Mouse (Mus musculus) MEL (cell line): ENCODE data around the gene Cdt1. TPM values are rescaled to one million over a fixed set of nuclear protein-coding genes. Genes with fewer than 3 reads are reported as not detected.

Experiments
- DNase-seq: peaks from one replicate; pipeline ENCODE4 v3.0.0; 2011; ENCODE audit warnings: low read depth, low spot score
- H3K27ac ChIP-seq: 2 replicates; pipeline ENCODE4 v1.5.1; 2012; ENCODE audit warnings: low read depth, mild to moderate bottlenecking, control low read depth, low read length, moderate library complexity; ENCODE audit not compliant: control insufficient read depth
- H3K27me3 ChIP-seq, 2 experiments: fragments of 150-350 bp in 1 of 2; sonication (generic) in 1 of 2; 2 replicates each; pipeline ENCODE4 v1.6.1; 2012; ENCODE audit warnings: low read length in 2 of 2, mild to moderate bottlenecking in 2 of 2, improper control_type of control experiment in 1 of 2, moderate library complexity in 1 of 2; ENCODE audit not compliant: insufficient read depth in 2 of 2, control insufficient read depth in 1 of 2
- H3K36me3 ChIP-seq, 2 experiments: 2 replicates each; pipeline ENCODE4 v1.6.1; 2012 to 2014; ENCODE audit warnings: low read length in 2 of 2, improper control_type of control experiment in 1 of 2, inconsistent platforms in 1 of 2, mild to moderate bottlenecking in 1 of 2; ENCODE audit not compliant: insufficient read depth in 2 of 2, control insufficient read depth in 1 of 2
- H3K4me1 ChIP-seq, 2 experiments: fragments of 150-350 bp in 1 of 2; sonication (generic) in 1 of 2; 2 replicates each; pipeline ENCODE4 v1.6.1; 2012; ENCODE audit warnings: low read length in 2 of 2, improper control_type of control experiment in 1 of 2, mild to moderate bottlenecking in 1 of 2; ENCODE audit not compliant: insufficient read depth in 2 of 2, control insufficient read depth in 1 of 2
- H3K4me3 ChIP-seq, 2 experiments: fragments of 150-350 bp in 1 of 2; sonication (generic) in 1 of 2; 2 replicates each; pipeline ENCODE4 v1.5.1; 2012; ENCODE audit warnings: low read depth in 2 of 2, low read length in 2 of 2, mild to moderate bottlenecking in 2 of 2, moderate library complexity in 2 of 2, control low read depth in 1 of 2, improper control_type of control experiment in 1 of 2; ENCODE audit not compliant: control insufficient read depth in 1 of 2, insufficient read depth in 1 of 2
- H3K79me2 ChIP-seq: 2 replicates; pipeline ENCODE4 v1.6.1; 2012; ENCODE audit warnings: mild to moderate bottlenecking, low read length, moderate library complexity; ENCODE audit not compliant: control insufficient read depth, poor library complexity, insufficient read depth
- H3K9ac ChIP-seq: 2 replicates; pipeline ENCODE4 v1.6.1; 2012; ENCODE audit warnings: low read depth, mild to moderate bottlenecking, control low read depth, low read length, moderate library complexity; ENCODE audit not compliant: control insufficient read depth, poor library complexity, severe bottlenecking
- H3K9me3 ChIP-seq: fragments of 150-350 bp; sonication (generic); replicated peaks from 2 replicates; pipeline ENCODE4 v1.6.1; 2012; ENCODE audit warnings: mild to moderate bottlenecking, low read length, improper control_type of control experiment, moderate library complexity; ENCODE audit not compliant: insufficient read depth
- CHD1 ChIP-seq: IDR thresholded peaks from 2 replicates; pipeline ENCODE4 v1.6.1; 2012; ENCODE audit warnings: low read depth, mild to moderate bottlenecking, inconsistent platforms, low read length, improper control_type of control experiment
- CTCF ChIP-seq, 3 experiments: IDR thresholded peaks in 2 of 3; conservative IDR thresholded peaks in 1 of 3; 2 replicates each; pipeline ENCODE4 v1.5.1; 2011 to 2012; ENCODE audit warnings: low read length in 3 of 3, low read depth in 2 of 3, mild to moderate bottlenecking in 2 of 3, improper control_type of control experiment in 1 of 3, inconsistent platforms in 1 of 3, mixed read lengths in 1 of 3, moderate library complexity in 1 of 3; ENCODE audit not compliant: control insufficient read depth in 1 of 3, insufficient read depth in 1 of 3, poor library complexity in 1 of 3, severe bottlenecking in 1 of 3
- ELF1 ChIP-seq: IDR thresholded peaks from 2 replicates; pipeline ENCODE4 v1.6.1; 2014; ENCODE audit warnings: low read depth, mild to moderate bottlenecking, inconsistent platforms, low read length, improper control_type of control experiment, moderate library complexity
- EP300 ChIP-seq, 2 experiments: IDR thresholded peaks; 2 replicates each; pipeline ENCODE4 v1.6.1; 2011; ENCODE audit warnings: improper control_type of control experiment in 2 of 2, low read length in 2 of 2, low read depth in 1 of 2, mild to moderate bottlenecking in 1 of 2
- GATA1 ChIP-seq: IDR thresholded peaks from 2 replicates; pipeline ENCODE4 v1.6.1; 2011; ENCODE audit warnings: low read depth, low read length, improper control_type of control experiment
- MAZ ChIP-seq: IDR thresholded peaks from 2 replicates; pipeline ENCODE4 v1.6.1; 2012; ENCODE audit warnings: low read depth, mild to moderate bottlenecking, inconsistent platforms, low read length, improper control_type of control experiment
- MEF2A ChIP-seq: IDR thresholded peaks from 2 replicates; pipeline ENCODE4 v1.6.1; 2014; ENCODE audit warnings: low read depth, mild to moderate bottlenecking, inconsistent platforms, low read length, improper control_type of control experiment; ENCODE audit not compliant: poor library complexity, insufficient replicate concordance, severe bottlenecking; ENCODE audit errors: extremely low read depth
- MXI1 ChIP-seq: IDR thresholded peaks from 2 replicates; pipeline ENCODE4 v1.6.1; 2011; ENCODE audit warnings: mild to moderate bottlenecking, low read depth, low read length, improper control_type of control experiment
- NELFE ChIP-seq: IDR thresholded peaks from 2 replicates; pipeline ENCODE4 v1.6.1; 2011; ENCODE audit warnings: low read depth, low read length, improper control_type of control experiment
- POLR2A ChIP-seq, 2 experiments: IDR thresholded peaks; 2 replicates each; pipeline ENCODE4 v1.6.1; 2011 to 2012; ENCODE audit warnings: low read length in 2 of 2, mild to moderate bottlenecking in 2 of 2, control low read depth in 1 of 2, improper control_type of control experiment in 1 of 2, low read depth in 1 of 2, moderate library complexity in 1 of 2; ENCODE audit not compliant: control insufficient read depth in 1 of 2, insufficient read depth in 1 of 2, poor library complexity in 1 of 2
- POLR2AphosphoS2 ChIP-seq: IDR thresholded peaks from 2 replicates; pipeline ENCODE4 v1.6.1; 2011; ENCODE audit warnings: low read length, improper control_type of control experiment
- POLR2AphosphoS5 ChIP-seq: IDR thresholded peaks from 2 replicates; pipeline ENCODE4 v1.6.1; 2012; ENCODE audit warnings: low read depth, borderline replicate concordance, mild to moderate bottlenecking, inconsistent platforms, low read length, moderate library complexity, mixed read lengths
- RAD21 ChIP-seq: IDR thresholded peaks from 2 replicates; pipeline ENCODE4 v1.6.1; 2011; ENCODE audit warnings: mild to moderate bottlenecking, low read depth, low read length, improper control_type of control experiment
- SIN3A ChIP-seq: IDR thresholded peaks from 2 replicates; pipeline ENCODE4 v1.6.1; 2012; ENCODE audit warnings: low read length, improper control_type of control experiment, inconsistent platforms
- SMC3 ChIP-seq: IDR thresholded peaks from 2 replicates; pipeline ENCODE4 v1.6.1; 2011; ENCODE audit warnings: low read depth, low read length, improper control_type of control experiment
- TAL1 ChIP-seq: IDR thresholded peaks from 2 replicates; pipeline ENCODE4 v1.6.1; 2012; ENCODE audit warnings: mild to moderate bottlenecking, inconsistent platforms, low read length, moderate library complexity, mixed read lengths
- TBP ChIP-seq: IDR thresholded peaks from 2 replicates; pipeline ENCODE4 v1.8.0; 2011; ENCODE audit warnings: low read depth, low read length, improper control_type of control experiment
- UBTF ChIP-seq: IDR thresholded peaks from 2 replicates; pipeline ENCODE4 v1.6.1; 2012; ENCODE audit warnings: low read depth, mild to moderate bottlenecking, inconsistent platforms, low read length, improper control_type of control experiment, moderate library complexity, borderline replicate concordance; ENCODE audit not compliant: insufficient read depth
- USF1 ChIP-seq: IDR thresholded peaks from 2 replicates; pipeline ENCODE4 v1.6.1; 2014; ENCODE audit warnings: low read depth, mild to moderate bottlenecking, inconsistent platforms, low read length, improper control_type of control experiment, moderate library complexity
- ZKSCAN1 ChIP-seq: IDR thresholded peaks from 2 replicates; pipeline ENCODE4 v1.6.1; 2012; ENCODE audit warnings: low read depth, mild to moderate bottlenecking, inconsistent platforms, low read length, improper control_type of control experiment, moderate library complexity
- ZMIZ1 ChIP-seq: IDR thresholded peaks from 2 replicates; pipeline ENCODE4 v1.6.1; 2012; ENCODE audit warnings: low read depth, mild to moderate bottlenecking, inconsistent platforms, low read length, improper control_type of control experiment, moderate library complexity
- polyA plus RNA-seq, 2 experiments: library from polyadenylated mRNA; stranded (reverse) in 1 of 2; unstranded in 1 of 2; fragments of >175 nt in 1 of 2; fragments of >200 nt in 1 of 2; gene quantifications; 2 replicates each; pipeline versions ENCODE4 v1.2.1 to v1.2.4; 2012; ENCODE audit warnings: low replicate concordance in 2 of 2, low read depth in 1 of 2; ENCODE audit not compliant: insufficient read length in 2 of 2, insufficient read depth in 1 of 2, missing spikeins in 1 of 2
- total RNA-seq: library from RNA; depleted of rRNA; stranded (reverse); fragments of 300-350 nt; gene quantifications from 2 replicates; pipeline ENCODE4 v1.2.3, GENCODE M21; 2012

Gene Cdt1
- total and polyA plus RNA-seq, 3 experiments: 74.6 to 84.5 TPM; not detected in 1

- TF ChIP-seq CTCF (IDR thresholded peaks at IDR 0.05 in 2 of 3, conservative IDR thresholded peaks at IDR 0.05 in 1 of 3; ENCODE audit: control insufficient read depth in 1 of 3, insufficient read depth in 1 of 3, low read depth in 2 of 3, low read length in 3 of 3, poor library complexity in 1 of 3, severe bottlenecking in 1 of 3) (no peak), ZMIZ1 (no peak), EP300 (IDR thresholded peaks at IDR 0.05; ENCODE audit: low read depth in 1 of 2, low read length in 2 of 2) (no peak), SIN3A (no peak), MEF2A (no peak), USF1 (no peak)
- Histone ChIP-seq H3K27ac (no peak overlapping the region), H3K9me3 (no peaks in the 10 kb centered on the region), H3K79me2 (peaks cover 31% of the 10 kb centered on the region; the same call in 1 of the 2 replicates), H3K4me1 (0 out of 4 replicates have a peak, but pooled peaks cover 0 to 3% of the 10 kb centered on the region in 2 experiments), H3K4me3 (no peak overlapping the region), H3K36me3 (peaks cover 0 to 6% of the 10 kb centered on the region in 2 experiments; a peak in 2 of 4 replicates), H3K27me3 (no peaks in the 10 kb centered on the region), H3K9ac (no peak overlapping the region)
- no peak for DNase-seq
Measured at GRCm38 (mm10) chr8:122524506-122524905, 43.3 kb upstream of the Cdt1 start.

GRCm38 (mm10) chr8:122525004-122525403 is 42.8 kb upstream of the Cdt1 start:
- H3K36me3 ChIP-seq: peaks cover 0 to 6% of the 10 kb centered on the region in 2 experiments; a peak in 2 of 4 replicates
- TF ChIP-seq ELF1 (no peak), POLR2AphosphoS2 (no peak), USF1 (no peak), POLR2AphosphoS5 (no peak), GATA1 (no peak), POLR2A (IDR thresholded peaks at IDR 0.05; ENCODE audit: control insufficient read depth in 1 of 2, insufficient read depth in 1 of 2, low read depth in 1 of 2, low read length in 2 of 2, poor library complexity in 1 of 2) (no peak), MAZ (no peak), MXI1 (no peak), CTCF (IDR thresholded peaks at IDR 0.05 in 2 of 3, conservative IDR thresholded peaks at IDR 0.05 in 1 of 3; ENCODE audit: control insufficient read depth in 1 of 3, insufficient read depth in 1 of 3, low read depth in 2 of 3, low read length in 3 of 3, poor library complexity in 1 of 3, severe bottlenecking in 1 of 3) (no peak), EP300 (IDR thresholded peaks at IDR 0.05; ENCODE audit: low read depth in 1 of 2, low read length in 2 of 2) (no peak), SMC3 (no peak), TAL1 (no peak), CHD1 (no peak), ZKSCAN1 (no peak), RAD21 (no peak), NELFE (no peak), TBP (no peak), UBTF (no peak)
- TF ChIP-seq, all 39 proteins: peak for 0
- H3K9me3 ChIP-seq: no peaks in the 10 kb centered on the region
- H3K9ac ChIP-seq: no peak overlapping the region
- 0 out of 4 replicates have a peak, but pooled peaks cover 0 to 3% of the 10 kb centered on the region in 2 experiments for H3K4me1 ChIP-seq
- DNase-seq: no peak
- no peaks in the 10 kb centered on the region for H3K27me3 ChIP-seq
- H3K27ac ChIP-seq: no peak overlapping the region
- no peak overlapping the region for H3K4me3 ChIP-seq
- peaks cover 30% of the 10 kb centered on the region; the same call in 1 of the 2 replicates for H3K79me2 ChIP-seq
